Mouse (Mus musculus) layer of hippocampus, adult 18-20 months (tissue): ENCODE measurements at regions not wholly inside any gene's neighbourhood (a gene's known extent, or its start where the extent isn't known, plus 50 kb on each side); places are given as distances from the start of the nearest gene placed in this dataset.

Experiments used
- DNase-seq, 2 experiments: peaks; one replicate each; pipeline ENCODE4 v3.0.0; 2022; ENCODE audit warnings: low spot score in 2 of 2

- no peak for DNase-seq
These were observed 78.0 kb upstream of the Sec14l1 start for GRCm38 (mm10) chr11:117036977-117037376.

- no peak for DNase-seq
These were observed 76.5 kb upstream of the Sec14l1 start for GRCm38 (mm10) chr11:117038282-117039106.

- no peak for DNase-seq
These were observed 74.1 kb upstream of the Sec14l1 start for GRCm38 (mm10) chr11:117040829-117041228.

- DNase-seq = no peak
These were observed 72.6 kb upstream of the Sec14l1 start for GRCm38 (mm10) chr11:117042336-117042735.

GRCm38 (mm10) chr11:117043524-117043923, 71.4 kb upstream of the Sec14l1 start:
- peak; percentile 56 to 76 for DNase-seq

- no peak for DNase-seq
These were observed 70.2 kb upstream of the Sec14l1 start for GRCm38 (mm10) chr11:117044731-117045130.

- DNase-seq = no peak
These were observed 68.3 kb upstream of the Sec14l1 start for GRCm38 (mm10) chr11:117046636-117047035.

GRCm38 (mm10) chr11:117047172-117047950, 67.6 kb upstream of the Sec14l1 start:
- DNase-seq = peak in 1 of 2 experiments; percentile 24

- DNase-seq = no peak
These were observed 66.1 kb upstream of the Sec14l1 start for GRCm38 (mm10) chr11:117048911-117049310.

GRCm38 (mm10) chr11:117050788-117051187, 64.2 kb upstream of the Sec14l1 start:
- DNase-seq = no peak

- DNase-seq = peak; percentile 71 to 92
These were observed 58.0 kb upstream of the Sec14l1 start for GRCm38 (mm10) chr11:117056958-117057357.

GRCm38 (mm10) chr11:117057451-117057850, 57.5 kb upstream of the Sec14l1 start:
- DNase-seq = peak; percentile 66 to 88

- no peak for DNase-seq
These were observed 55.8 kb upstream of the Sec14l1 start for GRCm38 (mm10) chr11:117059120-117059519.

GRCm38 (mm10) chr11:117059981-117060705, 54.8 kb upstream of the Sec14l1 start:
- DNase-seq = peak; percentile 51 to 71

- no peak for DNase-seq
These were observed 54.1 kb upstream of the Sec14l1 start for GRCm38 (mm10) chr11:117060706-117061337.

GRCm38 (mm10) chr11:117062772-117063499, 52.0 kb upstream of the Sec14l1 start:
- DNase-seq = peak; percentile 54 to 74
